Mouse (Mus musculus): Measurements from ENCODE around the gene Sycp2. TPM values are rescaled to one million over a fixed set of nuclear protein-coding genes. Genes with fewer than 3 reads are reported as not detected.
"Not testable (repeated sequence)": the region's sequence is repeated elsewhere in the genome, so short reads cannot be mapped to it uniquely, and the experiment has no call there.

The Sycp2 gene
- polyA plus RNA-seq, 1 experiment from 2014 or later = not detected

DNA sequence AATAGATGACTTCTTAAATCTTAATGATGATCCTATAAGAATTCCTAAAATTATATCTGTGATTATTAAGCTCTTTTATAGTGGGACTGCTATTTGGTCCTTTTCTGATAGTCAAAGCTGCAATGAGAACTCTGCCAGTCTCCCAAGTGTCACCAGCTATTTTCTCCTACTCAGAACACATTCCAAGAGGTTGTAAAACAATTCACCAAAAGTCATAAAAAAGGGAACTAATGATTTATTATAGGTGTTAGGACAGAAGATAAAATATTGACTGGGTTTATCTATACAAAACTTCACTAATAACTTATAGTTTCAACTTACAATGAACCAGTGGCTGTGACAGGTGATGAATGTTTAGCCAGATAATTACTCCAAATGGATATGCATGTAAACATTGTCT is 65.4 kb downstream of the Sycp2 start:
- not testable (repeated sequence) for H3K9me3 ChIP-seq (ENCODE audit: control insufficient read depth, low read length); DNase-seq (ENCODE audit: low spot score, missing footprints); H3K4me1 ChIP-seq (ENCODE audit: control insufficient read depth, insufficient read depth, low read length); H3K27ac ChIP-seq (ENCODE audit: low read depth, low read length); H3K4me2 ChIP-seq; H3K36me3 ChIP-seq (ENCODE audit: control insufficient read depth, insufficient read depth, low read length); H3K4me3 ChIP-seq (ENCODE audit: low read depth, low read length); H3K27me3 ChIP-seq (ENCODE audit: control insufficient read depth, insufficient read depth, low read length); ATAC-seq (ENCODE audit: low FRiP score); H3K9ac ChIP-seq (ENCODE audit: low read length)

DNA sequence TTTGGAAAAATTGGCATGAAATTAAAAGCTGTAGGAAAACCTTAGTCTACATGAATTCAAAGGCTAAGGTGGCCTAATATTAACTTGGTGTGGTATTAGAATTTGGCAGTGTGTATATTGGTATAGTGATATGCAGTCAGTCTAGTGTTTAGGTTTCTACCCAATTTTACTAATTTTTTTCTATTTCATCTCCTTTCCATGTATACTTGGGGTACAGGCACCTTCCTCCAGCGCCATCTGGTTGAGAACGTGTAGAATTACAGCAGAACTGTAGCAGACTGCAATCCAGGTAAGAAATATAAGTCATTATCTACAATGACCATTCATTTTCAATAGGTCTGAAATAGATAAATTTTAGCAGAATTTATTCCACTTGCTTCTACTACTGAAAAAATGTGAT is 68.4 kb downstream of the Sycp2 start:
- Histone ChIP-seq H3K9me3 (ENCODE audit: control insufficient read depth, low read length) (no peaks in the 10 kb centered on the region), H3K4me1 (ENCODE audit: control insufficient read depth, insufficient read depth, low read length) (no peaks in the 10 kb centered on the region), H3K36me3 (ENCODE audit: control insufficient read depth, insufficient read depth, low read length) (no peaks in the 10 kb centered on the region), H3K27ac (ENCODE audit: low read depth, low read length) (no peak overlapping the region), H3K4me3 (ENCODE audit: low read depth, low read length) (no peak overlapping the region), H3K27me3 (ENCODE audit: control insufficient read depth, insufficient read depth, low read length) (no peaks in the 10 kb centered on the region), H3K4me2 (no peak overlapping the region), H3K9ac (ENCODE audit: low read length) (no peak overlapping the region)
- DNase-seq (ENCODE audit: low spot score, missing footprints) = no peak
- WGBS = 0% methylated on average over 2 of the region's 2 CpGs
- ATAC-seq (ENCODE audit: low FRiP score) = no peak

DNA sequence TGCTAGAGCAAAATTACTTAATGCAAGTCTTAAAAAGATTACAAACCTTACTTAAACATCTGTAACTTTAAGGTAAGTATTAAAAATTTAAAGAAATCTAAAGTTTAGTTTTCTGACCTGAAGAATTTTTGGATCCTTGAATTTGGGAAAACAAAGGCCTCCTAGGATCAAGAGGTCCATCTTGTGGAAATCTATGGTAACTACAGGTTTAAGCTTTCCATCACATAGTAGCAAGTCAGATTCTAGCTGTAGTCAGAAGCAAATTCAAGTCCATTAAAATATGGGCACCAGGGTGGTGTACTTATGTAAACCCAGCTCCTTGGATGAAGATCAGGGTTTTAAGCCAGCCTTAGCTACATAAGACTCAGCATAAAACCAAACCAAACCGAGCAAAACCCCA is 69.6 kb downstream of the Sycp2 start:
- 44% methylated on average over 1 of the region's 1 CpGs for WGBS
- no peak for DNase-seq (ENCODE audit: low spot score, missing footprints)

DNA sequence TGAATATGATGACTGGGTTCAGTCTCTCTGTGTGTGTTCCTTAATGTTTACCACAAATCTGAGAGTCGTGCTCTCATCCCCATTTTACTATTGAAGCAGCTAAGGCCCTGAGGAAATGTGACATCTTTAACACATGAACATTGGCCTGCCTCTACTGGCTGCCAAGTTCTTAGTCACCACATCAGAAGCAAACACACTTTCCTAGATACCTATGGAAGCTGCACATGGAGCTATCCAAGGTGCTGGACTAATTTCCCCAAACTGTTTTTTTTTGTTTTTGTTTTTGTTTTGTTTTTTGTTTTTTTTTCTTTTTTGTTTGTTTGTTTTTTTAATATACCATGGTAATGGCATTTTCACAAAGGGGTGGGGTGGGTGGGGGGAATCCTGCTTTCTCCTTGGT is 77.5 kb downstream of the Sycp2 start:
- no peaks in the 10 kb centered on the region for H3K9me3 ChIP-seq (ENCODE audit: control insufficient read depth, low read length)
- H3K27ac ChIP-seq (ENCODE audit: low read depth, low read length) = no peak overlapping the region
- no peak overlapping the region for H3K9ac ChIP-seq (ENCODE audit: low read length)
- DNase-seq (ENCODE audit: low spot score, missing footprints) = no peak
- no peak for ATAC-seq (ENCODE audit: low FRiP score)
- H3K36me3 ChIP-seq (ENCODE audit: control insufficient read depth, insufficient read depth, low read length) = no peaks in the 10 kb centered on the region
- H3K4me1 ChIP-seq (ENCODE audit: control insufficient read depth, insufficient read depth, low read length) = peaks cover 5% of the 10 kb centered on the region
- WGBS = 65% methylated on average over 1 of the region's 1 CpGs
- no peak overlapping the region for H3K4me3 ChIP-seq (ENCODE audit: low read depth, low read length)
- no peak overlapping the region for H3K4me2 ChIP-seq
- no peaks in the 10 kb centered on the region for H3K27me3 ChIP-seq (ENCODE audit: control insufficient read depth, insufficient read depth, low read length)

More for the DNA sequence above, 69.6 kb downstream of the Sycp2 start:
- Histone ChIP-seq H3K27me3 (ENCODE audit: control insufficient read depth, insufficient read depth, low read length) (no peaks in the 10 kb centered on the region), H3K4me2 (no peak overlapping the region), H3K9ac (ENCODE audit: low read length) (no peak overlapping the region), H3K4me3 (ENCODE audit: low read depth, low read length) (no peak overlapping the region), H3K9me3 (ENCODE audit: control insufficient read depth, low read length) (no peaks in the 10 kb centered on the region), H3K36me3 (ENCODE audit: control insufficient read depth, insufficient read depth, low read length) (no peaks in the 10 kb centered on the region), H3K27ac (ENCODE audit: low read depth, low read length) (no peak overlapping the region), H3K4me1 (ENCODE audit: control insufficient read depth, insufficient read depth, low read length) (no peaks in the 10 kb centered on the region)
- ATAC-seq (ENCODE audit: low FRiP score) = no peak

DNA sequence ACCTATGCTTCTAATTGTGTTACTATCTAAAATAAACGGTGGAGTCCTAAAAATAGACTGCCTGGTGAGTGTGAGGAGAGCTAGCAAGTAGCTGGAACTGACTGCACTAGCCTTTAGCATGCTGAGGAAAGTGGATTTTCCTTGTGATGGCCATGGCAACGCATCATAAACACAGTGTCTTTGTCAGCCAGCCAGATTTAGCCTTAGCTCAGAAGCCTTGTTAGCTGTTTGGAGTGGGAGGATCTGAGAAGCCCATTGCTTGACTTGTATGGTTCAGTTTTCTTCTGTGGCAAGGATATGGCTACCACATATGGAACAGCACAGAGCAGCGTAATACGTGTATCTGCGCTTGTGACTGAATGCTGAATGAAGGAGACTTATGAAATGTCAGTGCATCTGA is 77.9 kb downstream of the Sycp2 start:
- Histone ChIP-seq H3K4me1 (ENCODE audit: control insufficient read depth, insufficient read depth, low read length) (peaks cover 5% of the 10 kb centered on the region), H3K27me3 (ENCODE audit: control insufficient read depth, insufficient read depth, low read length) (no peaks in the 10 kb centered on the region), H3K4me2 (no peak overlapping the region), H3K36me3 (ENCODE audit: control insufficient read depth, insufficient read depth, low read length) (no peaks in the 10 kb centered on the region), H3K9ac (ENCODE audit: low read length) (no peak overlapping the region), H3K9me3 (ENCODE audit: control insufficient read depth, low read length) (no peaks in the 10 kb centered on the region), H3K27ac (ENCODE audit: low read depth, low read length) (no peak overlapping the region), H3K4me3 (ENCODE audit: low read depth, low read length) (no peak overlapping the region)
- 86% methylated on average over 5 of the region's 5 CpGs for WGBS
- ATAC-seq (ENCODE audit: low FRiP score) (no peak), DNase-seq (ENCODE audit: low spot score, missing footprints) (no peak)

DNA sequence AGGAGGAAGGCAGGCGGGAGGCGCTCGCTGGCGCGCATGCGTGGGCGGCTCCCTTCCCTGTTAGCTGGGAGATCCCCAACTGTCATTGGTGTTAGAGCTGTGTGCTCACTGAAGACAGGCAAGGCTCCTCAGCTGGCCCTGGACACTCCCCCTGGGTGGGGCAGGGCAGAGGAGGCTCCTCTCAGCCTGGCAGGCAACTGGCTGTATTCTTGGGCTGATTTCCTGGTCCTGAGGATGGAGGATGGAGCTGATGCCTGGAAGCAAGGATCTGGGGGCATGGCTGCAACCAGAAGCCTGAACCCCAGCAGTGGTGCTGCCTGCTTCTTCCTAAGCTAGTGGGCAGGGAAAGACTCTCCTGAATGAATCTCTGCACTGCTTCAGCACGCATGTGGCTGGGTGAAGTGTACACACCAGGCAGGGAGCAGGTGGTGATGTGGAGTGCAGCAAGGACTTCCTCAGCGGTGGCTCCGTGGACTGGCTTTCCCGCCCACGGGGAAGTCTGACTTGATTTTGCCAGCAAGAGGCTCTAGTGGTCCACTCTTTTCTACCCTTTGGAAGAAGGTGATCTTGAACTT is 79.9 kb downstream of the Sycp2 start:
- no peak overlapping the region for H3K4me3 ChIP-seq (ENCODE audit: low read depth, low read length)
- H3K27ac ChIP-seq (ENCODE audit: low read depth, low read length) = no peak overlapping the region
- peak overlapping the region; percentile 36 for H3K9ac ChIP-seq (ENCODE audit: low read length)
- H3K36me3 ChIP-seq (ENCODE audit: control insufficient read depth, insufficient read depth, low read length) = no peaks in the 10 kb centered on the region
- H3K4me2 ChIP-seq = peak overlapping the region; percentile 15; the same call in 1 of the 2 replicates
- no peaks in the 10 kb centered on the region for H3K9me3 ChIP-seq (ENCODE audit: control insufficient read depth, low read length)
- peaks cover 5% of the 10 kb centered on the region for H3K4me1 ChIP-seq (ENCODE audit: control insufficient read depth, insufficient read depth, low read length)
- H3K27me3 ChIP-seq (ENCODE audit: control insufficient read depth, insufficient read depth, low read length) = no peaks in the 10 kb centered on the region
- peak; percentile 96 for ATAC-seq (ENCODE audit: low FRiP score)
- DNase-seq (ENCODE audit: low spot score, missing footprints) = peak; percentile 97
- WGBS = 18% methylated on average over 12 of the region's 12 CpGs

DNA sequence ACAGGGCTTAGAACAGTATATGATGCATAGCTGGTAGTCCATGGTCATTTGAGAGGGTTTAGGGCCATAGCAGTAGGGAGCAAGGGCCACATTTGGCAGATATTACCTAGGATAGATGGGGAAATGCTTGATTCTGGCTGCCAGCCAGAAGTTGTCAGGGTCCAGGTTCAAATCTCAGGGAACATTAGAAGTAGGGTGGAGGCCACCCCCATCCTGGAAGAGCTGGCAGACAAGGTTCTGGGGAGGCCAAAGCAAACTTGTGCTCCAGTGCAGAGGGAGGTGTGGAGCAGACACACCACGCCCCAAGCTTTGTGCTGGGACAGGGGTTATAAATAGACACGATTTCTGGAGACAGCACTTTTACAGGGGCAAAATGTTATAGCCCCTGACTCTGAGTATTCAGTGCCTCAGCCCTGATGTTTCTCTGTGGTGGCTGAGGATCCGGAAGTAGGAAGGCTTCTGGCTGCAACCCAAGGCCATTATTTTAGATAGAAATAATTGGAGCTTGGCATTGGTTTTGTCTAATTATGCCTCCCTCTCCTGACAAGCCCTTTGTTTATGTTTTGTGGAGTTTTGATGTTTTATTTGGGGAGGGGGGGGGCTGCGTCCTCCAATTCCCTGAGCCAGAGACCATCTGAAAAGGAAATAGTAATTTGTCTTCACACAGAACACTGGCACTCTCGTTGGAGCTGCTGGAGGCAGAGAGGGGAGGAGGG is 80.6 kb downstream of the Sycp2 start:
- no peak overlapping the region for H3K27ac ChIP-seq (ENCODE audit: low read depth, low read length)
- DNase-seq (ENCODE audit: low spot score, missing footprints) = no peak
- peak overlapping the region; percentile 36; the same call in 1 of the 2 replicates for H3K9ac ChIP-seq (ENCODE audit: low read length)
- H3K4me2 ChIP-seq = peak overlapping the region; percentile 15; the same call in 1 of the 2 replicates
- no peaks in the 10 kb centered on the region for H3K27me3 ChIP-seq (ENCODE audit: control insufficient read depth, insufficient read depth, low read length)
- no peaks in the 10 kb centered on the region for H3K36me3 ChIP-seq (ENCODE audit: control insufficient read depth, insufficient read depth, low read length)
- no peak; the same call in 1 of the 2 replicates for ATAC-seq (ENCODE audit: low FRiP score)
- H3K4me1 ChIP-seq (ENCODE audit: control insufficient read depth, insufficient read depth, low read length) = peaks cover 5% of the 10 kb centered on the region
- no peak overlapping the region for H3K4me3 ChIP-seq (ENCODE audit: low read depth, low read length)
- WGBS = 47% methylated on average over 5 of the region's 5 CpGs
- H3K9me3 ChIP-seq (ENCODE audit: control insufficient read depth, low read length) = no peaks in the 10 kb centered on the region

DNA sequence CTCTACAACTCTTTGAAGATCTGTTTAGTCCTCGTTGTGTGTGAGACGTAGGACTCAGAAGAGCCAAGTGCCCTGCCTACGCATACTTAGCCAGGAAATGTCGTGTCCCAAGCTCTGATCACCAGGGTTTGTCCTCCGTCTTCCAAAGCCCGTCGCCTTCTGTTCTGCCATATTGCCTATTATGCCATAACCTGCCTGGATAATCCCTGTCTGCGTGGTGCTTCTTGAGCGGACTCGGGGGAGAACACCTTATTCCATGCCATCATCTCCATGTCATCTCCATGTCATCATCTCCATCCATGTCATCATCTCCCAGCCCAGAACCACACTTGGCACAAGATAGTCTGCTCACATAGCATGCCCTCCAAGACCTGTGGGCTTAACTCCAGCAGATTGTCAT is 81.4 kb downstream of the Sycp2 start:
- Histone ChIP-seq H3K36me3 (ENCODE audit: control insufficient read depth, insufficient read depth, low read length) (no peaks in the 10 kb centered on the region), H3K27me3 (ENCODE audit: control insufficient read depth, insufficient read depth, low read length) (no peaks in the 10 kb centered on the region), H3K27ac (ENCODE audit: low read depth, low read length) (no peak overlapping the region), H3K9me3 (ENCODE audit: control insufficient read depth, low read length) (no peaks in the 10 kb centered on the region), H3K4me2 (no peak overlapping the region), H3K9ac (ENCODE audit: low read length) (no peak overlapping the region), H3K4me3 (ENCODE audit: low read depth, low read length) (no peak overlapping the region), H3K4me1 (ENCODE audit: control insufficient read depth, insufficient read depth, low read length) (peaks cover 5% of the 10 kb centered on the region)
- no peak for ATAC-seq (ENCODE audit: low FRiP score)
- DNase-seq (ENCODE audit: low spot score, missing footprints) = no peak
- WGBS = 94% methylated on average over 10 of the region's 10 CpGs

DNA sequence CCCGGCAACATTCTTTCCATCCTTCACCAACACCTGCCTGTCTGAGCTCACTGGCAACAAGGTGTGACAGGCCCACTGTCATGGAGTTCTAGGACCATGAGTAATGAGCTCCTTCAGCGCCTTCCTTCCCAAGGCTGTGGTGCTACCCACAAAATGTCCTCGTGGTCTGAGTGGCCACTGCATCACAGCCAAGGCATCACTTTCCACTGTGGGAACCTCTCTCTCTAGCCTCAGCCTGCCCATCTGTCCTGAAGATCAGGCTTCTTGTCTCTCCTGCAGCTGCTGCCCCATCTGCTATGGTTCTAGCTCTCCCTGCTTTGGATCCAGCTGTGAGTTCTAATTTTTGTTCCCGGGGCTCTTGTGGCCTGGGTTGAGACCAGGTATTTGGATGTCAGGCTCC is 82.7 kb downstream of the Sycp2 start:
- Histone ChIP-seq H3K4me3 (ENCODE audit: low read depth, low read length) (no peak overlapping the region), H3K4me1 (ENCODE audit: control insufficient read depth, insufficient read depth, low read length) (peaks cover 5% of the 10 kb centered on the region), H3K9me3 (ENCODE audit: control insufficient read depth, low read length) (no peaks in the 10 kb centered on the region), H3K36me3 (ENCODE audit: control insufficient read depth, insufficient read depth, low read length) (no peaks in the 10 kb centered on the region), H3K9ac (ENCODE audit: low read length) (no peak overlapping the region), H3K4me2 (no peak overlapping the region), H3K27me3 (ENCODE audit: control insufficient read depth, insufficient read depth, low read length) (no peaks in the 10 kb centered on the region), H3K27ac (ENCODE audit: low read depth, low read length) (no peak overlapping the region)
- ATAC-seq (ENCODE audit: low FRiP score) = no peak
- no peak for DNase-seq (ENCODE audit: low spot score, missing footprints)
- 85% methylated on average over 4 of the region's 4 CpGs for WGBS
